Mouse (Mus musculus) liver, embryonic 14.5 days (tissue): ENCODE results near the gene 1700003H04Rik. TPM values are rescaled to one million over a fixed set of nuclear protein-coding genes. Genes with fewer than 3 reads are reported as not detected.

Experiments
- ATAC-seq: fragments of 200-750 bp; cut with Nextera tagmentation; 2 replicates; pipeline ENCODE4 v1.8.0; 2017; ENCODE audit warnings: moderate number of reproducible peaks, mild to moderate bottlenecking, moderate library complexity; ENCODE audit not compliant: insufficient read depth
- DNase-seq, 3 experiments: peaks; one replicate each; pipeline ENCODE4 v3.0.0-alpha.2; 2012 to 2013; ENCODE audit warnings: low read depth in 3 of 3, low spot score in 3 of 3
- H3K27ac ChIP-seq: fragments of 300-500 bp; sonication (generic); 2 replicates; pipeline ENCODE4 v1.5.1; 2014; ENCODE audit warnings: moderate library complexity, mild to moderate bottlenecking, control low read depth, inconsistent platforms
- H3K27me3 ChIP-seq: fragments of 300-500 bp; sonication (generic); 2 replicates; pipeline ENCODE4 v1.6.1; 2014; ENCODE audit warnings: mild to moderate bottlenecking, low read length, moderate library complexity; ENCODE audit not compliant: control insufficient read depth, insufficient read depth
- H3K36me3 ChIP-seq: fragments of 300-500 bp; sonication (generic); replicated peaks from 2 replicates; pipeline ENCODE4 v1.6.1; 2014; ENCODE audit warnings: low read depth; ENCODE audit not compliant: control insufficient read depth, insufficient read depth
- H3K4me1 ChIP-seq, 2 experiments: fragments of 200-500 bp in 1 of 2; fragments of 300-500 bp in 1 of 2; sonication (generic) in 1 of 2; replicated peaks; 2 replicates each; pipeline ENCODE4 v1.6.1; 2012 to 2014; ENCODE audit warnings: antibody characterized with exemption in 1 of 2, inconsistent platforms in 1 of 2, low read length in 1 of 2; ENCODE audit not compliant: control insufficient read depth in 2 of 2, insufficient read depth in 2 of 2
- H3K4me2 ChIP-seq: fragments of 300-500 bp; sonication (generic); 2 replicates; pipeline ENCODE4 v1.6.1; 2014; ENCODE audit warnings: low read depth, mild to moderate bottlenecking, control low read depth, moderate library complexity
- H3K4me3 ChIP-seq, 2 experiments: fragments of 200-500 bp in 1 of 2; fragments of 300-500 bp in 1 of 2; sonication (generic) in 1 of 2; 2 replicates each; pipeline ENCODE4 v1.5.1; 2012 to 2014; ENCODE audit warnings: low read depth in 2 of 2, low read length in 2 of 2, mild to moderate bottlenecking in 2 of 2, control low read depth in 1 of 2, inconsistent platforms in 1 of 2, moderate library complexity in 1 of 2; ENCODE audit not compliant: insufficient read depth in 1 of 2
- H3K9ac ChIP-seq: fragments of 300-500 bp; sonication (generic); replicated peaks from 2 replicates; pipeline ENCODE4 v1.6.1; 2014; ENCODE audit warnings: mild to moderate bottlenecking, control low read depth, moderate library complexity
- H3K9me3 ChIP-seq: fragments of 300-500 bp; sonication (generic); 2 replicates; pipeline ENCODE4 v1.6.1; 2016; ENCODE audit warnings: low read length, mixed read lengths; ENCODE audit not compliant: control insufficient read depth
- CTCF ChIP-seq: IDR thresholded peaks from 2 replicates; pipeline ENCODE4 v1.5.1; 2016; ENCODE audit warnings: antibody characterized with exemption, low read depth, control low read depth
- EP300 ChIP-seq: IDR thresholded peaks from 2 replicates; pipeline ENCODE4 v1.6.1; 2016; ENCODE audit warnings: antibody characterized with exemption, low read depth
- WGBS: fragments of 180-500 bp; shearing (Covaris S2); extraction: QIAGEN DNeasy Blood & Tissue Kit; methylation state at CpG from one replicate; pipeline ENCODE4 v1.1.7; 2014; ENCODE audit not compliant: insufficient replicate concordance; 5-methylcytosine and 5-hydroxymethylcytosine counted together
- polyA plus RNA-seq, 2 experiments: library from polyadenylated mRNA; depleted of rRNA in 1 of 2; stranded (reverse) in 1 of 2; unstranded in 1 of 2; fragments of >200 nt; fragmentation: Nextera tagmentation in 1 of 2; extraction: Ambion mirVana in 1 of 2; gene quantifications; 2 replicates each; pipeline versions ENCODE4 v1.2.1 to v1.2.3; 2012 to 2014

1700003H04Rik gene
- polyA plus RNA-seq (2012; rRNA removed) (not detected in 2 replicates), polyA plus RNA-seq (2014; fragmentation: Nextera tagmentation; extraction: Ambion mirVana) (not detected in 2 replicates)

GRCm38 (mm10) chr3:124581001-124581400 is at the start of gene 1700003H04Rik:
Gene 1700003H04Rik (minus strand): TSS chr3:124581101.
- Histone ChIP-seq H3K9me3 (no peaks in the 10 kb centered on the region), H3K9ac (no peak within 1 kb of the TSS), H3K4me1 (no peaks in the 10 kb centered on the region), H3K36me3 (no peaks in the 10 kb centered on the region), H3K4me3 (no peak within 1 kb of the TSS), H3K27ac (no peak within 1 kb of the TSS), H3K4me2 (no peak within 1 kb of the TSS), H3K27me3 (no peaks in the 10 kb centered on the region)
- DNase-seq (no peak), ATAC-seq (no peak)
- TF ChIP-seq EP300 (no peak), CTCF (no peak)

DNA sequence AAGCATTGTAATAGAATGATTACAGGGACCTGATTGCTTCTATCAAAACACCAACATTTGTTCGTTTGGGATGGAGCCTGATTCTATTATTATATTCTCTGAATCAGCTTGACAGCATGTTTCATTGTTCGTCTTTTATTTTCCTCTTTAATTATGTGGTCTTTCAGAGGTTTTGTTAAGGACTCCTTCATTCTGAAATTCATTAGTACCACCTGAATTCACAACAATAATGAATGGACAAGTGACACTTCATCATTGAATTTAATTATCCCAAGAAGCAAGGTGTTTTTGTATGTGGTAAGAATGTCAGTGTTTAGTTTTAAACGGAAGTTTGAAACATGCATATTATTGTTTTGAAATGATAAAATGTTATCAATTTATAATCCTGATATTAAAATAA is 42.1 kb upstream of the 1700003H04Rik start:
- H3K27ac ChIP-seq, result no peak overlapping the region
- WGBS, result 51% methylated on average over 3 of the region's 3 CpGs

DNA sequence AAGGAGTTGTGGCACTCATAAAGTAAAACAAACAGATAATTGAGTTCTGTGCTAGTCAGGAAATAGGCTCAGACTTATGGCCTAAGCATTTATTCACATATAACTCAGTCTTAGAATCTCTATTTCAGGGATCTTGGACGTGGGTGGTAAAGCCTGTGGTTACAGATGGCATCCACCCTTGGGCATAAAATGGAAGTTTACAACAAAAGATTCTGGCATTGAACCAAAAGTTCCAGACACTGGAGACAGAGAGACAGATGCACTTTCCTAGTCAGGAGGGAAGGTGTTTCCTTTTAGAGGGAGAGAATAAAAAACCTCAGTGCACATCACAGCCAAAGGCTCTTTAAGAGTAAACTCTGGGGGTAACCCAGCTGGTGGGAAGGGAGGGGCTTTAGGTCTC is 32.4 kb upstream of the 1700003H04Rik start:
- Histone ChIP-seq H3K4me2 (no peak overlapping the region), H3K27me3 (no peaks in the 10 kb centered on the region), H3K9me3 (no peaks in the 10 kb centered on the region), H3K4me3 (no peak overlapping the region), H3K4me1 (no peaks in the 10 kb centered on the region), H3K9ac (no peak overlapping the region), H3K36me3 (no peaks in the 10 kb centered on the region), H3K27ac (no peak overlapping the region)
- no peak for DNase-seq
- no peak for ATAC-seq
- TF ChIP-seq EP300, result no peak
- no peak for TF ChIP-seq CTCF
- 43% methylated on average over 1 of the region's 1 CpGs for WGBS

More for the DNA sequence above, 42.1 kb upstream of the 1700003H04Rik start:
- no peak for TF ChIP-seq CTCF
- no peak for TF ChIP-seq EP300
- no peaks in the 10 kb centered on the region for H3K4me1 ChIP-seq
- DNase-seq (no peak), ATAC-seq (no peak)
- no peaks in the 10 kb centered on the region for H3K36me3 ChIP-seq
- no peaks in the 10 kb centered on the region for H3K27me3 ChIP-seq
- no peak overlapping the region for H3K9ac ChIP-seq
- no peak overlapping the region for H3K4me2 ChIP-seq
- H3K4me3 ChIP-seq, result no peak overlapping the region
- no peaks in the 10 kb centered on the region for H3K9me3 ChIP-seq

DNA sequence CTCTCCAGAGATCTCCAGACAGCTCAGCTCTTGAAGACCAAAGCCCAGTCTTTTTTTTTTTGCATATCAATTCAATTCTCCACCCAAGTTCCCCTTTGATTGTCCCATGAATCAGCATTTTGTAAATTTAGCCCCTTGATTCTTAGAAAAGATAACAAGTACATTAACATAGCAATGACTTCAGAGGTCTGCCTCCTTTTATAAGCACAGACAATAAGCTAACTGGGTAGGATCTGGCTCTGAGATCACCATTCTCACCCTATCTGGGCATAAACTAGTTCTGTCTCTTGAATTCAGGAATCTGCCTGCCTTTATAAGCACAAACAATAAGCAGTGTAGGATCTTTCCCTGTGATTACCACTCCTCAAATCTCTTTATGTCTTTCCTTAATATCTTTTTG is 29.1 kb upstream of the 1700003H04Rik start:
- Histone ChIP-seq H3K4me2 (no peak overlapping the region), H3K27ac (no peak overlapping the region), H3K27me3 (no peaks in the 10 kb centered on the region), H3K9me3 (no peaks in the 10 kb centered on the region), H3K9ac (no peak overlapping the region), H3K36me3 (no peaks in the 10 kb centered on the region), H3K4me1 (no peaks in the 10 kb centered on the region), H3K4me3 (no peak overlapping the region)
- TF ChIP-seq CTCF (no peak), EP300 (no peak)
- ATAC-seq, result no peak
- no peak for DNase-seq

DNA sequence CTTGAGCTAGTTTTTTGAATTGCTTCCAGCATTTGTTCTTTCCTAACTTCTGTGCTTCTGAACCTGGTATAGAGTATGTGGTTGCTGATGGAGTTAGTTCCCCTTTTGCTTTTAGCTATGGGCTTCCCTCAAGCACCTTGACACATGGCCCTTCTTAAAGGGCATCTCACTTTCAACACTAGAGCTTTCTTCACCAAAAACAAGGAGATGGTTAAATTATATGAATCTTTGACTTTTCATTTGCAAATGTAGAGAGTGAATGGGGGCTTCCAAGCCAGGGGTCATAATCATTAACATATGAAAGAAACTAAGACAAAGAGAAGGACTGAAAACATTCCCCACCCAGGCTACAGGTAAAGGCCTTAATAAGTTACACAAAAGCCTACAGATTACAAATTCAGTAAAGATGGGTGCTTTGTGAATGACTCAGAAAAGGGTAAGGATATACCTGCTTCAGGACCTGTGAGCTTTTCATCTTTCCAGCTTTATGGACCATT is 25.2 kb upstream of the 1700003H04Rik start:
- no peak overlapping the region for H3K4me3 ChIP-seq
- no peak overlapping the region for H3K27ac ChIP-seq
- DNase-seq, result no peak
- no peak overlapping the region for H3K4me2 ChIP-seq
- H3K9ac ChIP-seq, result no peak overlapping the region
- TF ChIP-seq EP300 (no peak), CTCF (no peak)
- H3K9me3 ChIP-seq, result no peaks in the 10 kb centered on the region
- no peak for ATAC-seq
- no peaks in the 10 kb centered on the region for H3K27me3 ChIP-seq
- H3K36me3 ChIP-seq, result no peaks in the 10 kb centered on the region
- no peaks in the 10 kb centered on the region for H3K4me1 ChIP-seq
